Mouse (Mus musculus): ENCODE data around the gene Zfand2b. TPM values are rescaled to one million over a fixed set of nuclear protein-coding genes. Genes with fewer than 3 reads are reported as not detected.

Gene Zfand2b
- 10 to 100 TPM; 13.2 to 17.4 TPM for total RNA-seq (2021)
- polyA plus RNA-seq (2012; rRNA removed), result 31.4 and 34.9 TPM in 2 replicates
- long read RNA-seq, transcript Zfand2b-204 (10 exons, 1,206 nt), result major isoform, 7 of 27 reads
- long read RNA-seq, partial matches to known transcripts, result 1 of 27 reads
- long read RNA-seq, other reads (novel, unspliced or antisense), result 17 of 27 reads

DNA sequence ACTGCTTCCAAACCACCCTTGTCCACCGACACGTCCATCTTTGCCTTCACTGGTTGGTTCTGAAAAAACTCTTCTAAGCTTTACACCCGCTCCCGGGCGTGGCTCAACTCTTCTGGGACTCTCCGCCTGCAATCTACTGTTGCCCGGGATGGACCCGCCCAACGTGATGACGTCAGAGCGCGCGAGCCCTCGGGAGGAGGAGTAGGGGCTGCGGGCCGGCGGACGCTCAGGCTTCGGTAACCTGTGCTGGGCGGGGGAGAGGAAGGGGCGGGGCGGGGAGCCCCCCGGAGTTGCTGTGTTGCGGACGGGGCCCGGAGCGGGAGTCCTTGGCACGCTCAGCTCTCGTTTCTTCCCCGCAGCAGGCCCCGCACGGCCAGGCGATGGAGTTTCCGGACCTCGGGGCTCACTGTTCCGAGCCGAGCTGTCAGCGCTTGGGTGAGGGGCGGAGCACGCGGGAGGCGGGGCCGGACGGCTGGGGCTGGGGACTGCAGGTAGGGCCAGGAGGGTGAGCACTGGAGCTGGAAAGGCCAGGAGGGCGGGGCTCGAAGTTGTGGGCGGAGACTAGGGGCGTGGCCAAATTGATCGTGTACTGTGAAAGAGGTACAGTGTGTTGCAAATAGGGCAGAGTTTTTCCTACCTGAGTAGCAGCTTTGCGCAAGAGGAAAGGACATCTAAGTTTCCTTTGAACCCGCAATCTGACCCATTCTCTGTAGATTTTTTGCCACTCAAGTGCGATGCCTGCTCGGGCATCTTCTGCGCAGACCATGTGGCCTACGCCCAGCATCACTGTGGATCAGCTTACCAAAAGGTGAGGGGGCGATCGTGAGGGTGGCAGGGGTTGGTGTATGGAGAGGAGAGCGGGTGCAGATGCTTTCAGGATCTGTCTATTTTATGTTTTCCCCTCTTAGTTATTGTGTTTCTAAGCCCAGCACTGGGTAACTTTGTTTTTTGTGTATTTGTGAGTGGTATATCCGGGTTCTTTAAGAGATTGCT, at the start of gene Zfand2b:
Zfand2b (plus strand) TSS at position 175 of the 993 bp plus-strand sequence.
- no peaks in the 10 kb centered on the region for H3K79me2 ChIP-seq (replicated peaks; ENCODE audit: control insufficient read depth, insufficient read depth, low read length)
- DNase-seq, result peak; percentile 97 to 98
- peak within 1 kb of the TSS; percentile 77 for H3K4me3 ChIP-seq
- H3K4me1 ChIP-seq (ENCODE audit: control insufficient read depth, insufficient read depth, low read length), result peaks cover 3% of the 10 kb centered on the region
- no peaks in the 10 kb centered on the region for H3K27me3 ChIP-seq (ENCODE audit: control insufficient read depth, insufficient read depth, low read length)
- intact Hi-C loops (cut with DNase I), result loop anchor here (1.0 to 2.0 kb wide), 4 partner anchors 11 to 42 kb away; partner anchors contain the start of genes Ankzf1, Atg9a, Glb1l and Stk16
- WGBS, result 3% methylated on average over 59 of the region's 59 CpGs
- H3K27ac ChIP-seq, result peak within 1 kb of the TSS; percentile 99
- peak within 1 kb of the TSS; percentile 71 for H3K9ac ChIP-seq (ENCODE audit: low read depth, low read length)
- no peaks in the 10 kb centered on the region for H3K36me3 ChIP-seq (ENCODE audit: control insufficient read depth, insufficient read depth, low read length)
- TF ChIP-seq POLR2A (IDR thresholded peaks at IDR 0.05; ENCODE audit: insufficient read depth, low read depth, low read length) (peak; percentile 94), CTCF (IDR thresholded peaks at IDR 0.05) (no peak), EP300 (IDR thresholded peaks at IDR 0.05; ENCODE audit: insufficient read depth, low read depth, low read length) (peak; percentile 72; the same call in 1 of the 2 replicates)

DNA sequence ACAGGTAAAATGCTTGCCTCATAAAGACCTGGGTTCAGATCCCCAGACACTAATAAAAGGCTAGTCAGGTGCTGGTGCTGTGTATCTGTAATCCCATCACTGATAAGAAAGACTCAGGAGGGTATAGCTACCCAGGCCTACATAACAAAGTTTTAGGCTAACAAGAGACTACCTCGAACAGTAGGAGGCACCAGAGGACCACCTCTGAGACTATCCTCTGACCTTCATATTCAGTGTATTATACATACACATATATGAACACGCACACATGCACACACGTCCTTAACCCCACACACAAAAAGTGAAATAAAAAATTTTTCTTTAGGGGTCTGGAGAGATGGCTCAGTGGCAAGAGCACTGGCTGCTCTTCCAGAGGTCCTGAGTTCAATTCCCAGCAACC, 46.2 kb upstream of the Zfand2b start:
- Histone ChIP-seq H3K27me3 (ENCODE audit: control insufficient read depth, insufficient read depth, low read length) (no peaks in the 10 kb centered on the region), H3K27ac (no peak overlapping the region), H3K79me2 (replicated peaks; ENCODE audit: control insufficient read depth, insufficient read depth, low read length) (no peaks in the 10 kb centered on the region), H3K36me3 (ENCODE audit: control insufficient read depth, insufficient read depth, low read length) (no peaks in the 10 kb centered on the region), H3K4me1 (ENCODE audit: control insufficient read depth, insufficient read depth, low read length) (peaks cover 2% of the 10 kb centered on the region), H3K4me3 (no peak overlapping the region), H3K9ac (ENCODE audit: low read depth, low read length) (no peak overlapping the region)
- 79% methylated on average over 3 of the region's 3 CpGs for WGBS
- no peak for DNase-seq
- TF ChIP-seq CTCF (IDR thresholded peaks at IDR 0.05) (peak; percentile 41), EP300 (IDR thresholded peaks at IDR 0.05; ENCODE audit: insufficient read depth, low read depth, low read length) (no peak), POLR2A (IDR thresholded peaks at IDR 0.05; ENCODE audit: insufficient read depth, low read depth, low read length) (no peak)
- intact Hi-C loops (cut with DNase I), result no loop called here

DNA sequence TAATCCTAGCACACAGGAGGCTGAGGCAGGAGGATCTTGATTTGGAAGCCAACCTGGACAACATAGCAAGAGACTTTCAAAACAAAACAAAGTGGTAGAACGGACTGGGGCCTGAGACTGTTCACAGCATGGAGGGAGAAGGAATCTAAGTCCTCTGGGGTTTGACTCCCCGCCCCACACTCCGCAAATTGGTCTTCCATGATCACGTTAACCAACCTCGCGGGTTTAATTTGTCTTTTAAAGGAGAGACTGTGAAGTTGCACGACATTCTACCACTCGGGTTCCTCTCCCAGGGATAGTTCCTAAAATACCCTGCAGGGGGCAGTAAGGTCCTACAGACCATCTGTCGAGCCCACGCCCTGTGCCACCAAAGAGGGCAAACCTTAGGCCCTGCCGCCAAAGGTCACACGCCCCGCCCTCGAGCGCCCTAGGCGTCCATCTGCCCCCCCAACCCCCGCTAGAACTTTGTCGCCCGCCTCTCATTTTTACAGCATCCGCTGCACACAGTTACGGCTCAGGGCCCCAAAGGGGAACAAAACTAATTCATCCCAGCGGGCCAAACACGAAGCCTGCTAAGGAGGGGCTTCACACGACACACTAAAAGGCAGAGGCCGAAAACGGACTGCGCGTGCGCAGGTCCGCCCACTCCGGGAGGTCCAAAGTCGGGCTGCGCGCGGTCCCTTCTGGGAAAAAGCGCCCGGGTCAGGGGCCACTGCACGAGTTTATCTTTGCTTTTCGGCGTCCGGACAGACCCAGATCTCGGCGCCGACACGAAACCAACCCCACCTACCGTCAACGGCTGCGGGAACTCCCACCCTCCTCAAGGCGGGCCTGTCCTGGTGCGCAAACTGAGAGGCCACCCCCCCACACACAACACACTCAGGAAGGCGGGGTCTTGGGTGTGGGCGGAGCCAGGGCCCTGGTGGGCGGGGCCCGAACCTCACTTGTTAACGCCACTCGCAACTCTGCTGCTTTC, 43.8 kb upstream of the Zfand2b start, which contains the start of gene Nhej1:
Nhej1 (minus strand) TSS at position 855 of the 976 bp plus-strand sequence.
- TF ChIP-seq CTCF (IDR thresholded peaks at IDR 0.05), result peak; percentile 96
- TF ChIP-seq POLR2A (IDR thresholded peaks at IDR 0.05; ENCODE audit: insufficient read depth, low read depth, low read length), result peak; percentile 84
- TF ChIP-seq EP300 (IDR thresholded peaks at IDR 0.05; ENCODE audit: insufficient read depth, low read depth, low read length), result peak; percentile 72; the same call in 1 of the 2 replicates
- DNase-seq, result peak; percentile 94 to 97
- intact Hi-C loops (cut with DNase I), result no loop called here
- peak within 1 kb of the TSS; percentile 93 for H3K9ac ChIP-seq (ENCODE audit: low read depth, low read length)
- H3K4me3 ChIP-seq, result peak within 1 kb of the TSS; percentile 66
- no peaks in the 10 kb centered on the region for H3K79me2 ChIP-seq (replicated peaks; ENCODE audit: control insufficient read depth, insufficient read depth, low read length)
- no peaks in the 10 kb centered on the region for H3K36me3 ChIP-seq (ENCODE audit: control insufficient read depth, insufficient read depth, low read length)
- 1% methylated on average over 56 of the region's 56 CpGs for WGBS
- H3K4me1 ChIP-seq (ENCODE audit: control insufficient read depth, insufficient read depth, low read length), result peaks cover 2% of the 10 kb centered on the region
- H3K27ac ChIP-seq, result peak within 1 kb of the TSS; percentile 99
- no peaks in the 10 kb centered on the region for H3K27me3 ChIP-seq (ENCODE audit: control insufficient read depth, insufficient read depth, low read length)

DNA sequence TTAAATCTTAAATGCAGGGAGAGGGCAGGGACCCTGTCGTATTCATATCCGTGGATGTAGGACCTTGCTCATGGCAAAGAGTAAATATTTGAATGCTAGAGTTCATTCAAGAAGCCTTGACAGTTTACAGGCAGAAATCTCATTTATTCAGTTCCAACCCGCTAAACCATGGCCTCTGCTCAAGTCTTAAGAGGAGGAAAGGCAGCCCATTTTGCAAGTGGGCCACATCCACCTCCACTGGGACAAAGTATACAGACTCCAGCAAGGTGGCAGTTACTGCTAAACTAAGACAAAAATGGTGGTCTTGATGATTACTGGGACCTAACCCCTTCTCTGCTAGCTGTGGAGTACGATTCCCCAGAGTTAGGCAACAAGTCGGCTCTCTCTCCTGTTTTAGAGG, 43.0 kb upstream of the Zfand2b start:
- Histone ChIP-seq H3K4me3 (peak overlapping the region; percentile 66), H3K27ac (peak overlapping the region; percentile 99), H3K27me3 (ENCODE audit: control insufficient read depth, insufficient read depth, low read length) (no peaks in the 10 kb centered on the region), H3K4me1 (ENCODE audit: control insufficient read depth, insufficient read depth, low read length) (peaks cover 2% of the 10 kb centered on the region), H3K36me3 (ENCODE audit: control insufficient read depth, insufficient read depth, low read length) (no peaks in the 10 kb centered on the region), H3K79me2 (replicated peaks; ENCODE audit: control insufficient read depth, insufficient read depth, low read length) (no peaks in the 10 kb centered on the region), H3K9ac (ENCODE audit: low read depth, low read length) (no peak overlapping the region; the same call in 1 of the 2 replicates)
- WGBS, result 40% methylated on average over 5 of the region's 5 CpGs
- DNase-seq, result no peak
- intact Hi-C loops (cut with DNase I), result no loop called here
- TF ChIP-seq EP300 (IDR thresholded peaks at IDR 0.05; ENCODE audit: insufficient read depth, low read depth, low read length), result no peak
- no peak for TF ChIP-seq CTCF (IDR thresholded peaks at IDR 0.05)
- no peak for TF ChIP-seq POLR2A (IDR thresholded peaks at IDR 0.05; ENCODE audit: insufficient read depth, low read depth, low read length)

DNA sequence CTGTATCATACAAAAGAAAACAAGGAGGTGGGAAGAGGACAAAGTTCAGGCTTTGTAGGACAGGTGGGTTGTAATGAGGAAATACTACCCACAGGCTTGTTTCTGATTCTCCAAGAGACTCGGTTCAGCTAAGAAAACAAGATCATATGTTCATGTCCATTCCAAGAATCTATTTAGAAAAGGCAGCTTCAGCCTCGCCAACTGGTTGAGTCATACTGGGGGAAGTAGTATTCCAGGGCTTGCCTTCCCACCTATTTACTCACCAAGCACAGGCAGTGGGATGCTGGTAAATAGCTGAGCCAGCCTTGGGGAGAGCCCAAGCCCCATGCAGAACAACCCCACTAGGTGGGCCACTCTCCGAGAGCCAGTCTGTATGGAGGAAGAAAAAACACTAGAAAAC, 39.8 kb upstream of the Zfand2b start:
- TF ChIP-seq CTCF (IDR thresholded peaks at IDR 0.05) (no peak), POLR2A (IDR thresholded peaks at IDR 0.05; ENCODE audit: insufficient read depth, low read depth, low read length) (no peak), EP300 (IDR thresholded peaks at IDR 0.05; ENCODE audit: insufficient read depth, low read depth, low read length) (no peak)
- no peaks in the 10 kb centered on the region for H3K27me3 ChIP-seq (ENCODE audit: control insufficient read depth, insufficient read depth, low read length)
- WGBS, result 57% methylated on average over 3 of the region's 3 CpGs
- H3K4me1 ChIP-seq (ENCODE audit: control insufficient read depth, insufficient read depth, low read length), result peaks cover 2% of the 10 kb centered on the region
- no peak for DNase-seq
- H3K9ac ChIP-seq (ENCODE audit: low read depth, low read length), result no peak overlapping the region
- intact Hi-C loops (cut with DNase I), result no loop called here
- no peak overlapping the region for H3K4me3 ChIP-seq
- no peak overlapping the region for H3K27ac ChIP-seq
- no peaks in the 10 kb centered on the region for H3K79me2 ChIP-seq (replicated peaks; ENCODE audit: control insufficient read depth, insufficient read depth, low read length)
- H3K36me3 ChIP-seq (ENCODE audit: control insufficient read depth, insufficient read depth, low read length), result no peaks in the 10 kb centered on the region

All from heart, adult 2 months (tissue).